Mouse (Mus musculus) olfactory bulb, adult 2 months (tissue): Measurements from ENCODE around the gene Hexa.

ENCODE experiments used
- CTCF ChIP-seq: fragments of 200-500 bp; IDR thresholded peaks from 2 replicates; pipeline ENCODE4 v1.5.1; 2012; ENCODE audit warnings: low read depth, mild to moderate bottlenecking, low read length, moderate library complexity; ENCODE audit not compliant: insufficient read depth
- POLR2A ChIP-seq: fragments of 200-500 bp; IDR thresholded peaks from 2 replicates; pipeline ENCODE4 v1.6.1; 2012; ENCODE audit warnings: mild to moderate bottlenecking, low read depth, low read length, moderate library complexity; ENCODE audit not compliant: insufficient read depth

DNA sequence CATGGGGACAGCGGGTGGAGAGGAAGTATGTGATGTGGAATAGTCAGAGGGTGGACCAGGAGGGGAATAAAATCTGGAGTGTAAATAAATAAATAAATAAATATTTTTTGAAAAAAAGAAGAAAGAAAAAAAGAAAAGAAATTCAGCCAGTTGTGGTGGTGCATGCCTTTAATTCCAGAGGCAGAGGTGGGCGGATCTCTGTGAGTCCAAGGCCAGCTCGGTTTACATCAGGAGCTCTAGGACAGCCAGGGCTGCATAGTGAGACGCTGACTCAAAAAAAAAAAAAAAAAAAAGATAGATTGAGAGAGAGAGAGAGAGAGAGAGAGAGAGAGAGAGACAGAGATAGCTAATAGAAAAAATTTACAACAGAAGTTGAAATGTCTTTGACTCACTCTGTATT, 27.0 kb upstream of the Hexa start:
- TF ChIP-seq POLR2A (no peak), CTCF (no peak)
